In the genomic region with DNA sequence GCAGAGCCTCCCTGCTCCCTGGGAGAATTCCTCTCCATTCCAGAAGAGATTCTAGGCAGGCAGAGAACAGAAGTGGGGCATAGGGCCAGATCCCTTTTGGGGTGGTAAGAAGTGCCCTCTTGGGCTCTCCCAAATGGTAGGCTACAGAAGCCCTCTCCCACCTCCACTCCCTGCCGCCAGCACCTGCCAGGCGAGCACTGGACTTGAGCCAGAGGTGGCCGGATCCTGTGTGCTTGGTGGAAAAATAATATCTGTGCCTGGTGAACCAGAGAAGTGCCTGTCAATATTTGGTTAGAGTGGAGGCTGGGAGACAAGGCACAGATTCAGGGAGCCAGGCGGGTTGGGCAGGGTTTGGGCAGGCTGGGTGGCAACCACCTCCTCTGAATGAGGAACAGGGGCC, we compare ENCODE assay signal across 15 mouse cellular contexts. TPM values are rescaled to one million over a fixed set of nuclear protein-coding genes. Genes with fewer than 3 reads are reported as not detected.
A peak's percentile ranks its signal among the peaks of the same experiment; 100 is the strongest.
DNase-seq lines count a peak whose midpoint lies in the region; ATAC-seq lines count a peak whose summit lies in the region.
"Had no signal": no experiment of that assay in that cellular context is flagged by ENCODE, and none has a peak within 500 bp of the region (broad histone marks: within the 10 kb centered on the region; RNA-seq: fewer than 3 reads in every experiment).

No protein-coding gene starts in this region.

- no peaks in the 10 kb centered on the region for H3K4me1 ChIP-seq in kidney, embryonic 14.5 days (ENCODE audit: control insufficient read depth, insufficient read depth, low read length)

- no peak overlapping the region for H3K9ac ChIP-seq in kidney, embryonic 14.5 days (ENCODE audit: low read depth, low read length)
- H3K9ac ChIP-seq: limb, embryonic 13.5 days; neural tube, embryonic 12.5 days had no signal

- H3K9me3 ChIP-seq in kidney, embryonic 14.5 days (ENCODE audit: control insufficient read depth, low read length) = no peaks in the 10 kb centered on the region
- H3K9me3 ChIP-seq: limb, embryonic 13.5 days; neural tube, embryonic 12.5 days had no signal

- peaks cover 34% of the 10 kb centered on the region for H3K27me3 ChIP-seq in kidney, embryonic 14.5 days (ENCODE audit: control insufficient read depth, insufficient read depth, low read length)

- WGBS in kidney, embryonic 14.5 days = 61% methylated on average over 4 of the region's 4 CpGs

- peak overlapping the region; percentile 24; the same call in 1 of the 2 replicates for H3K27ac ChIP-seq in kidney, embryonic 14.5 days (ENCODE audit: low read depth, low read length)
- H3K27ac ChIP-seq: layer of hippocampus, adult 2 months; limb, embryonic 13.5 days; neural tube, embryonic 12.5 days had no signal

- peaks cover 3% of the 10 kb centered on the region; the same call in 1 of the 2 replicates for H3K36me3 ChIP-seq in kidney, embryonic 14.5 days (ENCODE audit: control insufficient read depth, insufficient read depth, low read length)

- H3K4me2 ChIP-seq in kidney, embryonic 14.5 days (replicated peaks; ENCODE audit: low read depth, low read length) = no peak overlapping the region
- H3K4me2 ChIP-seq: limb, embryonic 13.5 days; neural tube, embryonic 12.5 days had no signal

- ATAC-seq in kidney, embryonic 14.5 days (ENCODE audit: low FRiP score, low TSS enrichment) = no peak
- ATAC-seq in megakaryocyte progenitor cell, adult 5-6 weeks (replicated peaks; ENCODE audit: poor library complexity) = no peak

- H3K4me3 ChIP-seq in kidney, embryonic 14.5 days (ENCODE audit: low read length) = no peak overlapping the region
- H3K4me3 ChIP-seq: erythroblast, embryonic 14.5 days; layer of hippocampus, adult 2 months; limb, embryonic 13.5 days; neural tube, embryonic 12.5 days had no signal

- DNase-seq in cerebellum, adult 18-20 months = peak; percentile 46 to 56
- no peak for DNase-seq in cerebellum, adult 11 months
- DNase-seq in cerebellum, adult 8-10 months = peak; percentile 38
- peak; percentile 26 for DNase-seq in lung, postnatal 25 days (ENCODE audit: low spot score)
- no peak for DNase-seq in frontal cortex, postnatal 10 days (ENCODE audit: low spot score in 2 of 2)
- DNase-seq in ovary, postnatal 14 days (ENCODE audit: low spot score) = no peak
- DNase-seq: embryo, embryonic 11 days; thymus, postnatal 25 days had no signal

RNA-seq across cellular contexts. Expression of a gene that starts 5.7 kb away (rescaled TPM):
- polyA plus RNA-seq in kidney, embryonic 14.5 days (2014; fragmentation: Nextera tagmentation; extraction: Ambion mirVana) = 0.53 and 0.91 TPM in 2 replicates
- total RNA-seq in megakaryocyte progenitor cell, adult 5-6 weeks (2015) = not detected in 2 replicates
- not detected in 2 replicates for total RNA-seq in megakaryocyte progenitor cell, adult 5-6 weeks (2017)
- total RNA-seq: granulocyte monocyte progenitor cell, adult 5-6 weeks had no signal
- polyA plus RNA-seq: erythroblast, embryonic 14.5 days had no signal

RNA-seq across cellular contexts. Expression of a gene that starts 32.6 kb away (rescaled TPM):
- 12.7 and 17.8 TPM in 2 replicates for polyA plus RNA-seq in kidney, embryonic 14.5 days (2014; fragmentation: Nextera tagmentation; extraction: Ambion mirVana)
- 10.7 and 13.6 TPM in 2 replicates for total RNA-seq in megakaryocyte progenitor cell, adult 5-6 weeks (2015)
- 26.9 and 30.5 TPM in 2 replicates for total RNA-seq in megakaryocyte progenitor cell, adult 5-6 weeks (2017)

RNA-seq across cellular contexts. Expression of a gene that starts 49.2 kb away (rescaled TPM):
- 9.6 and 14.2 TPM in 2 replicates for polyA plus RNA-seq in kidney, embryonic 14.5 days (2014; fragmentation: Nextera tagmentation; extraction: Ambion mirVana)
- 14.4 and 14.9 TPM in 2 replicates for total RNA-seq in megakaryocyte progenitor cell, adult 5-6 weeks (2015)
- 15.0 and 18.8 TPM in 2 replicates for total RNA-seq in megakaryocyte progenitor cell, adult 5-6 weeks (2017)

RNA-seq across cellular contexts. Expression of a gene that starts 51.0 kb away (rescaled TPM):
- polyA plus RNA-seq in kidney, embryonic 14.5 days (2014; fragmentation: Nextera tagmentation; extraction: Ambion mirVana) = not detected in 2 replicates
- not detected in 2 replicates for total RNA-seq in megakaryocyte progenitor cell, adult 5-6 weeks (2015)
- total RNA-seq in megakaryocyte progenitor cell, adult 5-6 weeks (2017) = not detected in 2 replicates
- total RNA-seq: granulocyte monocyte progenitor cell, adult 5-6 weeks had no signal
- polyA plus RNA-seq: erythroblast, embryonic 14.5 days had no signal

Comparison
In these comparisons a context has a peak if more than half of its experiments do, and no peak if none do; other contexts are left out.
1. DNase-seq: peak in cerebellum, adult 18-20 months (2 of 2), cerebellum, adult 8-10 months (single experiment) and lung, postnatal 25 days (single experiment); none in cerebellum, adult 11 months (single experiment), frontal cortex, postnatal 10 days (0 of 2) and ovary, postnatal 14 days (single experiment).